Mouse (Mus musculus) stomach, postnatal 0 days (tissue): Measurements from ENCODE around the gene Dip2b.

Source experiments
- CTCF ChIP-seq: IDR thresholded peaks from 2 replicates; pipeline ENCODE4 v1.5.1; 2016; ENCODE audit warnings: antibody characterized with exemption, low read depth, mild to moderate bottlenecking, moderate library complexity
- EP300 ChIP-seq: optimal IDR thresholded peaks from 2 replicates; pipeline ENCODE3; 2016; ENCODE audit warnings: antibody characterized with exemption

- TF ChIP-seq CTCF: no peak
- no peak for TF ChIP-seq EP300
Observed at GRCm38 (mm10) chr15:100045576-100045975, 7.1 kb downstream of the Dip2b start.
